Mouse (Mus musculus) stomach, embryonic 14.5 days (tissue): Measurements from ENCODE around the gene Traf5. TPM values are rescaled to one million over a fixed set of nuclear protein-coding genes. Genes with fewer than 3 reads are reported as not detected.

Source experiments
- ATAC-seq: fragments of 200-750 bp; cut with Nextera tagmentation; 2 replicates; pipeline ENCODE4 v1.8.0; 2017; ENCODE audit warnings: low read depth, moderate TSS enrichment; ENCODE audit not compliant: insufficient number of reproducible peaks, insufficient read depth, low FRiP score
- H3K27ac ChIP-seq: fragments of 300-500 bp; sonication (generic); 2 replicates; pipeline ENCODE4 v1.5.1; 2014; ENCODE audit warnings: mild to moderate bottlenecking, low read length, moderate library complexity, mixed read lengths
- H3K27me3 ChIP-seq: fragments of 300-500 bp; sonication (generic); 2 replicates; pipeline ENCODE4 v1.6.1; 2014; ENCODE audit warnings: low read length, control low read depth, mixed read lengths; ENCODE audit not compliant: control insufficient read depth, insufficient read depth
- H3K36me3 ChIP-seq: fragments of 300-500 bp; sonication (generic); 2 replicates; pipeline ENCODE4 v1.6.1; 2014; ENCODE audit warnings: mild to moderate bottlenecking, control low read depth, low read length, moderate library complexity, mixed read lengths; ENCODE audit not compliant: control insufficient read depth, insufficient read depth
- H3K4me1 ChIP-seq: fragments of 300-500 bp; sonication (generic); 2 replicates; pipeline ENCODE4 v1.6.1; 2014; ENCODE audit warnings: low read length, control low read depth, mixed read lengths; ENCODE audit not compliant: control insufficient read depth, insufficient read depth
- H3K4me2 ChIP-seq: fragments of 300-500 bp; sonication (generic); replicated peaks from 2 replicates; pipeline ENCODE4 v1.6.1; 2014; ENCODE audit warnings: low read depth, low read length, control low read depth
- H3K4me3 ChIP-seq: fragments of 300-500 bp; sonication (generic); 2 replicates; pipeline ENCODE4 v1.5.1; 2014; ENCODE audit warnings: low read depth, low read length, control low read depth
- H3K9ac ChIP-seq: fragments of 300-500 bp; sonication (generic); replicated peaks from 2 replicates; pipeline ENCODE4 v1.6.1; 2014; ENCODE audit warnings: low read depth, mild to moderate bottlenecking, control low read depth, low read length, moderate library complexity, mixed read lengths
- H3K9me3 ChIP-seq: fragments of 300-500 bp; sonication (generic); 2 replicates; pipeline ENCODE4 v1.6.1; 2016; ENCODE audit warnings: low read depth, low read length, control low read depth; ENCODE audit not compliant: control insufficient read depth
- WGBS: fragments of 180-500 bp; shearing (Covaris S2); extraction: QIAGEN DNeasy Blood & Tissue Kit; methylation state at CpG from one replicate; pipeline ENCODE4 v1.1.7; 2014; 5-methylcytosine and 5-hydroxymethylcytosine counted together
- polyA plus RNA-seq: library from polyadenylated mRNA; unstranded; fragments of >200 nt; fragmentation: Nextera tagmentation; extraction: Ambion mirVana; gene quantifications from 2 replicates; pipeline ENCODE4 v1.2.1, GENCODE M21; 2014

Gene Traf5
- polyA plus RNA-seq, 1 experiment from 2014 or later: 28.8 TPM

- H3K4me1 ChIP-seq: peaks cover 12% of the 10 kb centered on the region
- H3K9ac ChIP-seq: no peak overlapping the region
- H3K4me3 ChIP-seq: no peak overlapping the region
- ATAC-seq: no peak
- no peaks in the 10 kb centered on the region; the same call in 1 of the 2 replicates for H3K36me3 ChIP-seq
- H3K9me3 ChIP-seq: peaks cover 9% of the 10 kb centered on the region; the same call in 1 of the 2 replicates
- no peaks in the 10 kb centered on the region for H3K27me3 ChIP-seq
- H3K27ac ChIP-seq: no peak overlapping the region
- no peak overlapping the region for H3K4me2 ChIP-seq
Observed at GRCm38 (mm10) chr1:192076796-192077535, 15.4 kb downstream of the Traf5 start.

- Histone ChIP-seq H3K4me2 (no peak overlapping the region), H3K27me3 (no peaks in the 10 kb centered on the region), H3K27ac (no peak overlapping the region), H3K9me3 (peaks cover under 1% of the 10 kb centered on the region; the same call in 1 of the 2 replicates), H3K4me1 (peaks cover 15% of the 10 kb centered on the region), H3K4me3 (no peak overlapping the region), H3K36me3 (no peaks in the 10 kb centered on the region; the same call in 1 of the 2 replicates), H3K9ac (no peak overlapping the region)
- no peak for ATAC-seq
- 73% methylated on average over 4 of the region's 4 CpGs for WGBS
Observed at GRCm38 (mm10) chr1:192076101-192076500, 16.3 kb downstream of the Traf5 start.

- no peaks in the 10 kb centered on the region; the same call in 1 of the 2 replicates for H3K36me3 ChIP-seq
- 42% methylated on average over 1 of the region's 1 CpGs for WGBS
- H3K9me3 ChIP-seq: no peaks in the 10 kb centered on the region
- no peak overlapping the region for H3K27ac ChIP-seq
- no peak overlapping the region for H3K4me3 ChIP-seq
- no peak overlapping the region for H3K9ac ChIP-seq
- H3K4me1 ChIP-seq: peaks cover 27% of the 10 kb centered on the region
- H3K27me3 ChIP-seq: no peaks in the 10 kb centered on the region
- ATAC-seq: no peak
- no peak overlapping the region for H3K4me2 ChIP-seq
Observed at GRCm38 (mm10) chr1:192074824-192075223, 17.5 kb downstream of the Traf5 start.

GRCm38 (mm10) chr1:192072426-192072825, 19.9 kb downstream of the Traf5 start:
- Histone ChIP-seq H3K9ac (no peak overlapping the region), H3K36me3 (no peaks in the 10 kb centered on the region; the same call in 1 of the 2 replicates), H3K27me3 (no peaks in the 10 kb centered on the region), H3K9me3 (no peaks in the 10 kb centered on the region), H3K4me2 (no peak overlapping the region), H3K4me3 (no peak overlapping the region), H3K4me1 (peaks cover 18% of the 10 kb centered on the region), H3K27ac (no peak overlapping the region)
- WGBS: 77% methylated on average over 1 of the region's 1 CpGs
- no peak for ATAC-seq

GRCm38 (mm10) chr1:192070618-192071051, 21.7 kb downstream of the Traf5 start:
- H3K4me2 ChIP-seq: peak overlapping the region; percentile 26; the same call in 1 of the 2 replicates
- peak overlapping the region; percentile 52; the same call in 1 of the 2 replicates for H3K27ac ChIP-seq
- peak; percentile 11; the same call in 1 of the 2 replicates for ATAC-seq
- WGBS: 42% methylated on average over 3 of the region's 3 CpGs
- no peak overlapping the region for H3K9ac ChIP-seq
- no peak overlapping the region for H3K4me3 ChIP-seq
- peaks cover 7% of the 10 kb centered on the region for H3K36me3 ChIP-seq
- H3K27me3 ChIP-seq: no peaks in the 10 kb centered on the region
- no peaks in the 10 kb centered on the region for H3K9me3 ChIP-seq
- H3K4me1 ChIP-seq: peaks cover 15% of the 10 kb centered on the region

GRCm38 (mm10) chr1:192069971-192070591, 22.3 kb downstream of the Traf5 start:
- ATAC-seq: 0 out of 2 replicates have a peak, but pooled peaks have one; percentile 8
- Histone ChIP-seq H3K36me3 (peaks cover 11% of the 10 kb centered on the region), H3K4me3 (no peak overlapping the region), H3K27me3 (no peaks in the 10 kb centered on the region), H3K9ac (no peak overlapping the region), H3K27ac (peak overlapping the region; percentile 52; the same call in 1 of the 2 replicates), H3K4me2 (peak overlapping the region; percentile 26; the same call in 1 of the 2 replicates), H3K9me3 (no peaks in the 10 kb centered on the region), H3K4me1 (peaks cover 15% of the 10 kb centered on the region)
- 40% methylated on average over 13 of the region's 13 CpGs for WGBS

- Histone ChIP-seq H3K4me1 (peaks cover 15% of the 10 kb centered on the region), H3K4me3 (no peak overlapping the region), H3K9me3 (peaks cover 5% of the 10 kb centered on the region; the same call in 1 of the 2 replicates), H3K9ac (no peak overlapping the region), H3K27ac (no peak overlapping the region), H3K4me2 (no peak overlapping the region), H3K36me3 (peaks cover 20% of the 10 kb centered on the region), H3K27me3 (no peaks in the 10 kb centered on the region)
- 38% methylated on average over 2 of the region's 2 CpGs for WGBS
- ATAC-seq: 0 out of 2 replicates have a peak, but pooled peaks have one; percentile 38
Observed at GRCm38 (mm10) chr1:192068188-192068587, 24.2 kb downstream of the Traf5 start.

GRCm38 (mm10) chr1:192066956-192067355, 25.4 kb downstream of the Traf5 start:
- H3K36me3 ChIP-seq: peaks cover 24% of the 10 kb centered on the region
- ATAC-seq: no peak
- 94% methylated on average over 3 of the region's 3 CpGs for WGBS
- no peak overlapping the region for H3K27ac ChIP-seq
- no peak overlapping the region for H3K4me2 ChIP-seq
- H3K9ac ChIP-seq: no peak overlapping the region
- H3K27me3 ChIP-seq: no peaks in the 10 kb centered on the region
- no peak overlapping the region for H3K4me3 ChIP-seq
- H3K4me1 ChIP-seq: peaks cover 15% of the 10 kb centered on the region
- peaks cover 5% of the 10 kb centered on the region; the same call in 1 of the 2 replicates for H3K9me3 ChIP-seq
